Mouse (Mus musculus): ENCODE measurements around the gene Lrrc4c.

DNA sequence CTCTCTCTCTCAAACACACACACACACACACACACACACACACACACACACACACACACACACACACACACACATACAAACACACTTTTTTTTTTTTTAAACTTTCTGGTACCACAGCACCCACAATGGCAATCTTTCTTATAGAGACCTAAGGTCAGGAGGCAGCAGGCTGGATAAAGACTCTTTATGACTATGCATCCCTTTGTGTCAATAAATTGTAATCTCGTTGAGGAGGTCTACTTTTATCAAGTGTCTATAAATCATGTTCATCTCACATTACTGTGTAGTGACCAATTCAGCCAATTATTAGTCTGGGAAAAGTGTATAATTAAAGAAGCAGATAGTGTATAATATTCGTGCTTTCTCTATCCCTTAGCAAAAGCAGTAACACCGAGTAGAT is 1286.2 kb downstream of the Lrrc4c start:
- TF ChIP-seq POLR2A (IDR thresholded peaks at IDR 0.05; ENCODE audit: borderline replicate concordance, insufficient read depth, low read length) = no peak
- TF ChIP-seq CTCF (IDR thresholded peaks at IDR 0.05; ENCODE audit: borderline replicate concordance, insufficient read depth, low read depth, low read length) = no peak

All from cerebellum, adult 2 months (tissue).